Mouse (Mus musculus) retina, embryonic 14.5 days (tissue): ENCODE measurements around the gene Mlh1.

ENCODE experiments used
- DNase-seq: peaks from one replicate; pipeline ENCODE4 v3.0.0-alpha.2; 2015; ENCODE audit warnings: low spot score

Mlh1 gene

DNA sequence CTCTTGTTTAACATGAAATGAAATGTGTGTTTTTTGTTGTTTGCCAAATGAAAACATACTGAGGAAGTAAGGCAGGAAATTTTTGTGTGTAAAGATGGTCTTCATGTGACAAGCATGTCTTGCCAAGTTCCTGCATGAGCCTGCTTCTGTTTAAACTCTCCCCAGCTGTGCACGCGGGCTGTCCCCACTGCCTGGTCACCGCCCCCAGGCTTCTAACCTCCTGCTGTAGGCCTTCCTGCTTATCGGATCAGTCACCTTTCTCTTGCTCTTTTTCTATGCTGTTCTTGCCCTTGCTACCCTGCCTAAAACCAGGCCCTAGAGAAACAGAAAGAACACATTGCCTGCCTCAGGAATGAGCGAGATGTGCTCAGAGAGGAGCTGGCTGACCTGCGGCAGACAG lies 58.1 kb downstream of the Mlh1 start:
- DNase-seq: no peak

DNA sequence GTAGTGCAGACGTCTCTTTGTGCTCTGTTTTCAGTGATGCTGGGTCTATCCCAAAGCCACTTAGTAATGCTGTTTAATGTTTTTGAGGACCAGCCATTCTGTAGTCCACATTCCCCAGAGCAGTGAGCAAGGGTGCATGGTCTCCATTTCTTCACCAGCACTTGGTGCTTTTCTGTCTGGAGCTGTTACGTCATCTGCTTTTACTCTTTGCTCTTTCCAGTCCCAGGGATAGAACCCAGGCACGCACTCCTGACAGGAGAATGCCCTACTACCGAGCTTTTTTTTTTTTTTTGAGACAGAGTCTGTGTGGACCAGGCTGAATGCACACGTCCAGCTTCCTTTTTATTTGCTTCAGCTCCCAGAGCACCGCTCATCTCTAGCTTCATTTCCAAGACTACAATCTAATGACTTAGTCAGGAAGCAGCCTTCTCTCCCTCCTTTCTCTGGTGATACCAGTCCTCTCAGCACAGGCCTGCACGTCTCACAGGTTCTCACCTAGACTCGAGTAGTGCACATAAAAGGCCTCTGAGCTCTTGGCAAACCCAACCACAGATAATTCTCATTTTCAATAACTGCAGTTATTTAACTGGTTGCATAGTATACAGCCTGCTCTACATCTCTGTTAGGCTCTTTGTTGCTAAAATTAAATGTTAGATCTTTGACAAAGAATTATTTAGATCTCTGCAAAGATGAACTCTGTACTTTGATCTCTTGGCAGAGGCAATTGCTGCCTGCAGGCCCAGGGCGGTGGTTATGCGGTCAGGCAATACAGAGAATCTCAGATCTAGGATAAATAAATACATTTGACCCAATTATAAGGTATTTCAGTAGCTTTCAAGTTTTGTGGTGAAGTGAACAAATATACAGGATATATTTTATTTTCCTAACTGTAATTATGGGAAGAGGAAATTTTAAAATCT lies 60.2 kb downstream of the Mlh1 start:
- DNase-seq: no peak

- DNase-seq: no peak
Observed at GRCm38 (mm10) chr9:111210412-111210811, 61.2 kb downstream of the Mlh1 start.

GRCm38 (mm10) chr9:111209158-111209699 lies 62.4 kb downstream of the Mlh1 start:
- DNase-seq: no peak

GRCm38 (mm10) chr9:111208185-111208584 lies 63.4 kb downstream of the Mlh1 start:
- no peak for DNase-seq

DNA sequence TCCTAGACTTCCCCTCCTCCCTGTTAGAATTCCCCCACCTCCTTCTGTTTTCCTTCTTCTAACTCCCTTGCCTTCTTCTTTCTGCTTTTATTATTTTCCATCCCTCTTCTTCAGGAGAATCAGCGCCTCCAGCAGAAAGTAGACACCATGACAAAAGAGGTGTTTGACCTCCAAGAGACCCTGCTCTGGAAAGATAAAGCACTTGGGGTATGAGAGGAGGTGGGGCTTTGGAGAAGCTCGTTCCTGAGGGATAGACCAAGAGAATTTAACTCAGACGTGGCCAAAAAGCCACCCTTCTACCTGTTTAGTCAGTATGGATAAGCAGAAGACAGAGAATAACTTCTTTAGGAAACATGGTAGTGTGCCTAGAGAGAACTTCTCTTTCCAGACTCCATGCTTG lies 63.9 kb downstream of the Mlh1 start:
- no peak for DNase-seq

DNA sequence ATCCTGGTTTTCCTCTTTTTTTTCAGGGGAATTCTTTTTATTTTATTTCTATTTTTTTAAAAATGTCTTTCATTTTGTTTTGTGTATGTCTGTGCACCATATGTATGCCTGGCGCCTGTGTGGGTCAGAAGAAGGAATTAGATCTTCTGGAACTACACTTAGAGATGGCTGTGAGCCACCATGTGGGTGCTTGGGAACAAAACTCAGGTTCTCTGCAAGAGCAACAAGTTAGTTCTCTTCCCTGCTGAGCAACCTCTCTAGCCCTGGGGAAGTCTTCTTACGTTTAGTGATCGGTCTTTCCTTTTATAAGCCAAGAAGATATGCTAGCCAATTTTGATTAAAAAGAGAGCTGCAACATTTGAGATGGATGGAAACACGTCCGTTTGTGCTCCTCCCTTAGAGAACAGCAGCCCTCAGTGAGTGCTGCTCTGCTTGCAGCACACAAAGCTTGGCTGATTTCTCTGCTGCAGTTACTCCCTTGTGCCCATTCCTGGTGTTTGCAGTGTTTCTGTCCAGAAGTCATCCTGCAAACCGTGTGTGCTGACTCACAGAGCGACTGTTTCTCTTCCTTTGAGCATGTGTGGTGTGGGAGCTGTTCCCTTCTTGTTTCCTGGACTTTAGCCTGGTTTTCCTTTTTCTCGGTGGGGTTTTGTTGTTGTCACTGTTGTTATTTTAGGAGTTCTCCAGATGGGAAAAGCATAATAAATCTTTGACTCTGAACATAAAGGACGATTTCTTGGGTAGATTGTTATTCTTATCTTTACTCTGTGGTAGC lies 66.8 kb downstream of the Mlh1 start:
- no peak for DNase-seq

DNA sequence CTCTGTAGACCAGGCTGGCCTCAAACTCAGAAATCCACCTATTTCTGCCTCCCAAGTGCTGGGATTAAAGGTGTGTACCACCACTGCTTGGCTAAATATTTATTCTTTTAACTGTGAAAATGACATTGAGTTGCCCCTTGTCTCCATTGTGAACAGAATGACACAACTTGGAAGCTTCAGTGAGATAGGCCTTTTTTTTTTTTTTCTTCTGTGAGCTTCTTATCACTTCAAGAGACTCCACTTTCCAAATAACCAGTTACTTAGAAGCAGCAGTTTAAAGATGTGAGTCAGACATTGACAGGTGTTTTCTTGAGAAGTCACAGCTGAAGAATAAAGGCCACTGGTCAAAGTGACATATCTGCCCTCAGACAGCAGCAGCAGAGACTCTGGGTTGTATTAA lies 71.4 kb downstream of the Mlh1 start:
- DNase-seq: no peak

DNA sequence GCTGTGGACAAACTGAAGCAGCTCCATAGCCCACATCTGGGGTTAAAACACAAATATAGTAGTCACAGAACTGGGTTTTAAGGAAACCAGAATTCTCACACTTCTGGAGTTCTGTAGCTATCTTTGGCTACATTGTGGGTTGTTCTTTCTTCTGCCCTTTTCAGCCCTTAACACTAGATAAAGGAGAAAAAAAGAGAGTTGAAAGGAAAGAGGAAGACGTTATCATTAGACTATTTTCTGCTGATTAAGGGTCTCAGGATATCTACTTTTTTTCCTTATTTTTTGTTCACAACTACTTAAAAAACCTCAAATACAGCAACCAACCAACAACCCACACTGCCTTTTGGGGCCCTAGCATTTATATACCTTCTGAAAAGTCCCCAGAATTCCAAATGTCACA lies 73.3 kb downstream of the Mlh1 start:
- no peak for DNase-seq

- DNase-seq: no peak
Observed at GRCm38 (mm10) chr9:111197712-111198111, 73.9 kb downstream of the Mlh1 start.

DNA sequence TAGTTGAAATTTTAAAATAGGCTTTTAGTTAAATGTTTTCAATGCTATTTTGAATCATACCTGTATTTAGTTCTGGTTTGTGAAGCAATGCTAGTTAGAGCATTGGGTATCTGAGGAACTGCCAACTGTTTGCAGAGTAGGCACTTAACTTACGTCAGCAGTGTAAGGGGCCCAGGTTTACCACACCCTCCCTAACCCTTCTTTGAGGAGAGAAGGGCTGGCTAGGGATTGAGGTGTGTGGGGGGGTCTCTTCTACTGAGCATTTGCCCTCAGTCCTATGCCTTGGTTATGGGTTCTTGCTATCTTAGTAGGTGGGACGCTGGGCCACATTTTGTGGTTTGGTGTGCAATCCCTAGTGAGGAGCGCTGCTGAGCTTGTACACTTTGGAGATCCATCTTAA lies 74.5 kb downstream of the Mlh1 start:
- no peak for DNase-seq

GRCm38 (mm10) chr9:111193211-111193610 lies 78.4 kb downstream of the Mlh1 start:
- DNase-seq: no peak

- no peak for DNase-seq
Observed at GRCm38 (mm10) chr9:111188731-111189130, 82.9 kb downstream of the Mlh1 start.

GRCm38 (mm10) chr9:111186861-111187260 lies 84.7 kb downstream of the Mlh1 start:
- no peak for DNase-seq

GRCm38 (mm10) chr9:111184929-111185328 lies 86.7 kb downstream of the Mlh1 start:
- no peak for DNase-seq

DNA sequence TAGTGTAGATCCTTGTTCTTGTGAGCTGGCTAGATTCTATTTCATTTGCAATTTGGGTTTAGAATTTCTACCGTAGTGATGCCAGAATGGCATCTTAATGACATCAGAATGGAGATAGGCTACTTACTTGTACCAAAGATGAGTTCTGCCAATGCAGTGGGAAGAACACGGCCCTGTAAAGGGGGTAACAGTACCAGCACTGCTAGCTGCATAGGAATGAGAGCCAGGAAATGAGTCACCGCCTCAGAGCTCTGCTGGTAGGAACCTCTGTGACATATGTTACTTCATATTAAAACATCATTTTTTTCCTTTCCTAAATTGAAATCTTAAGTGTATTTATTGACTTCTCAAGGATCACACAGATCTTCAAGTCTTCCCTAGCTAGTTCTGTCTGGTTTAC lies 89.4 kb downstream of the Mlh1 start:
- DNase-seq: no peak

GRCm38 (mm10) chr9:111178971-111179370 lies 92.6 kb downstream of the Mlh1 start:
- DNase-seq: no peak
